Comparison of ENCODE assay signal across 8 mouse cellular contexts in the genomic region with DNA sequence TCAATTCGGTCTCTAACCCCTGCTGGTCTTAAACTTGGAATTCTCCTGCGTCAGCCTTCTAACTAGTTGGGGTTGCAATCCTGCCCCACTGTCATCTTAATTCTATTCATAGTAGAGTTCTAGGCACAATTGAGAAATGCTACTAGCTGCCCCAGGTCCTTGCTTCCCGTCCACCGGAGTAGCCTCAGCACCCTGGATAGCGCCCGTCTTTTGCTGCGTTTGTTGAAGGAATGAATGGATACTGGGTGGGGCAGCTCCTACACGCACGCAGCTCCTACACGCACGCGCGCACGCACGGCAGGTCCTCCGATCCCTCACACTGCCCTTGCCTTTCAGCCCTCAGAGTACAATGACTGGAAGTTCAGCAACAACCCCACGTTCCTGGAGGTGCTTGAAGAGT. TPM values are rescaled to one million over a fixed set of nuclear protein-coding genes. Genes with fewer than 3 reads are reported as not detected.
DNase-seq lines count a peak whose midpoint lies in the region; ATAC-seq and TF ChIP-seq lines count a peak whose summit lies in the region.

No protein-coding gene starts in this region.

- 0 out of 2 replicates have a peak overlapping the region, but pooled peaks have one; percentile 24 for H3K4me2 ChIP-seq in lung, embryonic 14.5 days
- H3K4me2 ChIP-seq in forebrain, embryonic 14.5 days (ENCODE audit: low read length), result peak overlapping the region; percentile 33
- peak overlapping the region; percentile 50 for H3K4me2 ChIP-seq in limb, embryonic 13.5 days (replicated peaks)

- no peaks in the 10 kb centered on the region for H3K36me3 ChIP-seq in lung, embryonic 14.5 days (ENCODE audit: insufficient read depth)
- no peaks in the 10 kb centered on the region for H3K36me3 ChIP-seq in forebrain, embryonic 14.5 days (ENCODE audit: control insufficient read depth, insufficient read depth, low read length)
- H3K36me3 ChIP-seq in limb, embryonic 13.5 days, result no peaks in the 10 kb centered on the region
- no peaks in the 10 kb centered on the region for H3K36me3 ChIP-seq in splenic B cell, adult 2 months (ENCODE audit: control insufficient read depth, insufficient read depth, low read length, poor library complexity, severe bottlenecking)

- H3K4me3 ChIP-seq in lung, embryonic 14.5 days (ENCODE audit: low read depth, low read length), result no peak overlapping the region
- 0 out of 2 replicates have a peak overlapping the region, but pooled peaks have one; percentile 5 for H3K4me3 ChIP-seq in forebrain, embryonic 14.5 days (ENCODE audit: low read depth, low read length)
- H3K4me3 ChIP-seq in limb, embryonic 13.5 days, result peak overlapping the region; percentile 15; the same call in 1 of the 2 replicates

- no peak overlapping the region for H3K9ac ChIP-seq in lung, embryonic 14.5 days
- no peak overlapping the region; the same call in 1 of the 2 replicates for H3K9ac ChIP-seq in forebrain, embryonic 14.5 days (ENCODE audit: low read length)
- H3K9ac ChIP-seq in limb, embryonic 13.5 days, result no peak overlapping the region

- DNase-seq in lung, embryonic 14.5 days, result peak; percentile 84
- DNase-seq in lung, adult 18-20 months, result no peak
- peak; percentile 44 to 47 for DNase-seq in adrenal gland, adult 18-20 months (ENCODE audit: low spot score in 2 of 2)
- peak; percentile 38 for DNase-seq in forebrain, embryonic 14.5 days (ENCODE audit: low spot score)
- DNase-seq in splenic B cell, adult 2 months (ENCODE audit: low read depth, low spot score), result peak; percentile 10
- DNase-seq in right cerebral cortex, postnatal 25 days, result no peak
- DNase-seq in cerebellum, adult 11 months, result no peak

- no peaks in the 10 kb centered on the region for H3K9me3 ChIP-seq in lung, embryonic 14.5 days (ENCODE audit: low read depth, low read length)
- no peaks in the 10 kb centered on the region for H3K9me3 ChIP-seq in forebrain, embryonic 14.5 days (replicated peaks; ENCODE audit: control insufficient read depth, low read length)
- H3K9me3 ChIP-seq in limb, embryonic 13.5 days, result no peaks in the 10 kb centered on the region

- TF ChIP-seq CTCF in lung, embryonic 14.5 days (IDR thresholded peaks at IDR 0.05; ENCODE audit: low read depth), result no peak

- H3K27ac ChIP-seq in lung, embryonic 14.5 days (ENCODE audit: low read depth), result no peak overlapping the region
- no peak overlapping the region for H3K27ac ChIP-seq in forebrain, embryonic 14.5 days (ENCODE audit: low read depth, low read length)
- no peak overlapping the region for H3K27ac ChIP-seq in limb, embryonic 13.5 days

- no peak for ATAC-seq in lung, embryonic 14.5 days (ENCODE audit: insufficient read depth)
- no peak for ATAC-seq in forebrain, embryonic 14.5 days
- no peak for ATAC-seq in limb, embryonic 13.5 days (ENCODE audit: low FRiP score, low read depth)

- no peaks in the 10 kb centered on the region for H3K4me1 ChIP-seq in lung, embryonic 14.5 days (ENCODE audit: insufficient read depth)
- H3K4me1 ChIP-seq in forebrain, embryonic 14.5 days (ENCODE audit: control insufficient read depth, insufficient read depth, low read length), result no peaks in the 10 kb centered on the region
- H3K4me1 ChIP-seq in limb, embryonic 13.5 days, result peaks cover 5% of the 10 kb centered on the region; the same call in 1 of the 2 replicates

- 10% methylated on average over 17 of the region's 17 CpGs for WGBS in lung, embryonic 14.5 days
- WGBS in forebrain, embryonic 14.5 days, result 8% methylated on average over 17 of the region's 17 CpGs
- 7% methylated on average over 17 of the region's 17 CpGs for WGBS in limb, embryonic 13.5 days

- no peaks in the 10 kb centered on the region for H3K27me3 ChIP-seq in lung, embryonic 14.5 days (ENCODE audit: insufficient read depth, low read length)
- peaks cover 7% of the 10 kb centered on the region; the same call in 1 of the 2 replicates for H3K27me3 ChIP-seq in forebrain, embryonic 14.5 days (replicated peaks; ENCODE audit: control insufficient read depth, insufficient read depth, low read length)
- peaks cover 29% of the 10 kb centered on the region for H3K27me3 ChIP-seq in limb, embryonic 13.5 days
- no peaks in the 10 kb centered on the region for H3K27me3 ChIP-seq in splenic B cell, adult 2 months (ENCODE audit: control insufficient read depth, insufficient read depth, low read length, poor library complexity, severe bottlenecking)

RNA-seq across cellular contexts. Expression of a gene that starts 31.9 kb away (rescaled TPM):
- polyA plus RNA-seq in lung, embryonic 14.5 days (2014; fragmentation: Nextera tagmentation; extraction: Ambion mirVana), result 3.1 and 3.9 TPM in 2 replicates
- total RNA-seq in adrenal gland, adult 18-20 months (2021), result 1 to 10 TPM in 1 of 2 experiments, under 1 TPM in 1; 0.30 to 1.7 TPM
- 0.50 and 1.2 TPM in 2 replicates for polyA plus RNA-seq in forebrain, embryonic 14.5 days (2014; fragmentation: Nextera tagmentation; extraction: Ambion mirVana)
- polyA plus RNA-seq in limb, embryonic 13.5 days (2015; fragmentation: Nextera tagmentation; extraction: Ambion mirVana), result 1.1 and 1.3 TPM in 2 replicates

RNA-seq across cellular contexts. Expression of a gene that starts 32.3 kb away (rescaled TPM):
- 23.9 and 25.7 TPM in 2 replicates for polyA plus RNA-seq in lung, embryonic 14.5 days (2014; fragmentation: Nextera tagmentation; extraction: Ambion mirVana)
- 10 to 100 TPM; 20.9 to 23.1 TPM for total RNA-seq in adrenal gland, adult 18-20 months (2021)
- 8.6 and 8.7 TPM in 2 replicates for polyA plus RNA-seq in forebrain, embryonic 14.5 days (2014; fragmentation: Nextera tagmentation; extraction: Ambion mirVana)
- 16.3 and 16.6 TPM in 2 replicates for polyA plus RNA-seq in limb, embryonic 13.5 days (2015; fragmentation: Nextera tagmentation; extraction: Ambion mirVana)

Comparison
In these comparisons a context has a peak if more than half of its experiments do, and no peak if none do; other contexts are left out.
1. DNase-seq: peak in lung, embryonic 14.5 days (single experiment), adrenal gland, adult 18-20 months (2 of 2), forebrain, embryonic 14.5 days (single experiment) and splenic B cell, adult 2 months (single experiment); none in lung, adult 18-20 months (0 of 2), right cerebral cortex, postnatal 25 days (single experiment) and cerebellum, adult 11 months (single experiment).
2. Peak in every context shown above with its lines, with median percentiles within 50 percentile points of each other: H3K4me2 ChIP-seq.